34 mouse cellular contexts compared by ENCODE assay signal in genomic region chr14:55162168-55162567, GRCm38 (mm10). TPM values are rescaled to one million over a fixed set of nuclear protein-coding genes. Genes with fewer than 3 reads are reported as not detected.
DNase-seq lines count a peak whose midpoint lies in the region; ATAC-seq and TF ChIP-seq lines count a peak whose summit lies in the region.
"Had no signal": no experiment of that assay in that cellular context is flagged by ENCODE, and none has a peak within 500 bp of the region (broad histone marks: within the 10 kb centered on the region; RNA-seq: fewer than 3 reads in every experiment).

No protein-coding gene starts in this region.

- H3K9ac ChIP-seq in intestine, embryonic 14.5 days (ENCODE audit: low read length), result no peak overlapping the region
- H3K9ac ChIP-seq in intestine, embryonic 16.5 days (ENCODE audit: low read depth, low read length), result no peak overlapping the region
- no peak overlapping the region for H3K9ac ChIP-seq in stomach, embryonic 14.5 days (replicated peaks; ENCODE audit: low read depth, low read length)
- no peak overlapping the region for H3K9ac ChIP-seq in stomach, postnatal 0 days (ENCODE audit: low read length)
- H3K9ac ChIP-seq: embryonic facial prominence, embryonic 13.5 days; forebrain, embryonic 13.5 days; forebrain, postnatal 0 days; hindbrain, embryonic 13.5 days had no signal

- no peaks in the 10 kb centered on the region for H3K27me3 ChIP-seq in intestine, embryonic 14.5 days (replicated peaks; ENCODE audit: control insufficient read depth, insufficient read depth, low read length)
- H3K27me3 ChIP-seq in intestine, embryonic 16.5 days (replicated peaks; ENCODE audit: control insufficient read depth, insufficient read depth, low read length), result no peaks in the 10 kb centered on the region
- no peaks in the 10 kb centered on the region for H3K27me3 ChIP-seq in stomach, embryonic 14.5 days (ENCODE audit: control insufficient read depth, insufficient read depth, low read length)
- H3K27me3 ChIP-seq in stomach, postnatal 0 days (ENCODE audit: control insufficient read depth, insufficient read depth, low read length), result no peaks in the 10 kb centered on the region
- H3K27me3 ChIP-seq: embryonic facial prominence, embryonic 13.5 days; forebrain, embryonic 13.5 days; hindbrain, embryonic 13.5 days had no signal

- H3K36me3 ChIP-seq in intestine, embryonic 14.5 days (ENCODE audit: control insufficient read depth, insufficient read depth, low read length), result no peaks in the 10 kb centered on the region
- no peaks in the 10 kb centered on the region for H3K36me3 ChIP-seq in intestine, embryonic 16.5 days (ENCODE audit: control insufficient read depth, insufficient read depth, low read length)
- H3K36me3 ChIP-seq in stomach, embryonic 14.5 days (ENCODE audit: control insufficient read depth, insufficient read depth, low read length), result no peaks in the 10 kb centered on the region
- no peaks in the 10 kb centered on the region for H3K36me3 ChIP-seq in stomach, postnatal 0 days (ENCODE audit: control insufficient read depth, insufficient read depth, low read length)
- H3K36me3 ChIP-seq: embryonic facial prominence, embryonic 10.5 days; embryonic facial prominence, embryonic 13.5 days; hindbrain, embryonic 10.5 days; hindbrain, embryonic 13.5 days had no signal

- H3K4me1 ChIP-seq in intestine, embryonic 14.5 days (replicated peaks; ENCODE audit: control insufficient read depth, insufficient read depth, low read length), result 0 out of 2 replicates have a peak, but pooled peaks cover 4% of the 10 kb centered on the region
- peaks cover 10% of the 10 kb centered on the region for H3K4me1 ChIP-seq in intestine, embryonic 16.5 days (ENCODE audit: control insufficient read depth, insufficient read depth, low read length)
- H3K4me1 ChIP-seq in stomach, embryonic 14.5 days (ENCODE audit: control insufficient read depth, insufficient read depth, low read length), result no peaks in the 10 kb centered on the region
- no peaks in the 10 kb centered on the region for H3K4me1 ChIP-seq in stomach, postnatal 0 days (replicated peaks; ENCODE audit: control insufficient read depth, insufficient read depth)

- peak; percentile 81 for ATAC-seq in intestine, embryonic 14.5 days (replicated peaks; ENCODE audit: low FRiP score, low TSS enrichment, low read depth)
- peak; percentile 90 for ATAC-seq in intestine, embryonic 16.5 days
- peak; percentile 73 for ATAC-seq in stomach, embryonic 14.5 days (ENCODE audit: insufficient number of reproducible peaks, insufficient read depth, low FRiP score, low read depth)
- peak; percentile 87 for ATAC-seq in stomach, postnatal 0 days (ENCODE audit: low FRiP score, low TSS enrichment)

- no peak for TF ChIP-seq EP300 in stomach, postnatal 0 days (optimal IDR thresholded peaks at IDR 0.05)

- intact Hi-C loops in heart, postnatal 36 days (cut with DNase I), result no loop called here

- WGBS in intestine, embryonic 14.5 days, result 57% methylated on average over 4 of the region's 4 CpGs
- 60% methylated on average over 4 of the region's 4 CpGs for WGBS in intestine, embryonic 16.5 days
- WGBS in stomach, embryonic 14.5 days, result 75% methylated on average over 4 of the region's 4 CpGs
- WGBS in stomach, postnatal 0 days, result 62% methylated on average over 4 of the region's 4 CpGs

- no peak; the same call in 1 of the 2 replicates for TF ChIP-seq CTCF in stomach, postnatal 0 days (IDR thresholded peaks at IDR 0.05; ENCODE audit: low read depth)

- peak; percentile 55 for DNase-seq in intestine, embryonic 14.5 days (ENCODE audit: low spot score)
- peak; percentile 64 for DNase-seq in stomach, postnatal 0 days (ENCODE audit: low spot score)
- no peak for DNase-seq in B cell, adult 2 months
- DNase-seq in kidney, adult 11 months, result no peak
- DNase-seq in heart, postnatal 36 days, result no peak
- DNase-seq: adrenal gland, adult 8-10 months; adrenal gland, postnatal 36 days; cerebellum, adult 11 months; cerebellum, adult 2 months; cerebellum, adult 9-11 months; cerebellum, postnatal 25 days; embryo, embryonic 11 days; forebrain, postnatal 0 days; gastrocnemius, adult 2 months; gastrocnemius, postnatal 14 days; heart, adult 11 months had no signal

- H3K9me3 ChIP-seq in intestine, embryonic 14.5 days (ENCODE audit: control insufficient read depth, low read length), result no peaks in the 10 kb centered on the region
- no peaks in the 10 kb centered on the region for H3K9me3 ChIP-seq in intestine, embryonic 16.5 days (ENCODE audit: control insufficient read depth, low read length)
- H3K9me3 ChIP-seq in stomach, embryonic 14.5 days (ENCODE audit: control insufficient read depth, low read depth, low read length), result no peaks in the 10 kb centered on the region
- no peaks in the 10 kb centered on the region for H3K9me3 ChIP-seq in stomach, postnatal 0 days (ENCODE audit: control insufficient read depth, low read length)
- H3K9me3 ChIP-seq: embryonic facial prominence, embryonic 10.5 days; embryonic facial prominence, embryonic 13.5 days; forebrain, embryonic 13.5 days; hindbrain, embryonic 10.5 days; hindbrain, embryonic 13.5 days had no signal

- peak overlapping the region; percentile 47; the same call in 1 of the 2 replicates for H3K27ac ChIP-seq in intestine, embryonic 14.5 days (ENCODE audit: low read depth)
- peak overlapping the region; percentile 80 for H3K27ac ChIP-seq in intestine, embryonic 16.5 days (ENCODE audit: low read length)
- H3K27ac ChIP-seq in stomach, embryonic 14.5 days (ENCODE audit: low read length), result no peak overlapping the region
- H3K27ac ChIP-seq in stomach, postnatal 0 days (replicated peaks), result no peak overlapping the region
- H3K27ac ChIP-seq: embryonic facial prominence, embryonic 10.5 days; embryonic facial prominence, embryonic 13.5 days; forebrain, embryonic 13.5 days; gastrocnemius, adult 2 months; hindbrain, embryonic 10.5 days; hindbrain, embryonic 13.5 days had no signal

- no peak overlapping the region for H3K4me2 ChIP-seq in intestine, embryonic 14.5 days (ENCODE audit: low read length)
- H3K4me2 ChIP-seq in intestine, embryonic 16.5 days (ENCODE audit: low read depth, low read length), result peak overlapping the region; percentile 34; the same call in 1 of the 2 replicates
- no peak overlapping the region for H3K4me2 ChIP-seq in stomach, embryonic 14.5 days (replicated peaks; ENCODE audit: low read depth, low read length)
- no peak overlapping the region for H3K4me2 ChIP-seq in stomach, postnatal 0 days (replicated peaks; ENCODE audit: low read depth)
- H3K4me2 ChIP-seq: embryonic facial prominence, embryonic 13.5 days; forebrain, embryonic 13.5 days; heart, embryonic 11.5 days; hindbrain, embryonic 13.5 days had no signal

- no peak overlapping the region for H3K4me3 ChIP-seq in intestine, embryonic 14.5 days (ENCODE audit: low read depth, low read length)
- peak overlapping the region; percentile 20 for H3K4me3 ChIP-seq in intestine, embryonic 16.5 days (ENCODE audit: low read length)
- H3K4me3 ChIP-seq in stomach, embryonic 14.5 days (ENCODE audit: low read depth, low read length), result no peak overlapping the region
- H3K4me3 ChIP-seq in stomach, postnatal 0 days (ENCODE audit: low read depth, low read length), result no peak overlapping the region
- H3K4me3 ChIP-seq: embryonic facial prominence, embryonic 10.5 days; embryonic facial prominence, embryonic 13.5 days; erythroblast, embryonic 14.5 days; forebrain, embryonic 13.5 days; gastrocnemius, adult 2 months; hindbrain, embryonic 10.5 days; hindbrain, embryonic 13.5 days had no signal

RNA-seq across cellular contexts. Expression of gene Jph4, which starts 45.4 kb away (rescaled TPM):
- 1.7 and 2.0 TPM in 2 replicates for polyA plus RNA-seq in intestine, embryonic 14.5 days (2014; fragmentation: Nextera tagmentation; extraction: Ambion mirVana)
- 0.82 and 1.2 TPM in 2 replicates for polyA plus RNA-seq in intestine, embryonic 16.5 days (2015; fragmentation: Nextera tagmentation; extraction: Ambion mirVana)
- 2.6 and 2.7 TPM in 2 replicates for polyA plus RNA-seq in stomach, embryonic 14.5 days (2014; fragmentation: Nextera tagmentation; extraction: Ambion mirVana)
- polyA plus RNA-seq in stomach, postnatal 0 days (2015; fragmentation: Nextera tagmentation; extraction: Ambion mirVana), result 0.82 and 1.0 TPM in 2 replicates
- total RNA-seq in heart, postnatal 36 days (2021), result under 1 TPM; 0.14 TPM
- total RNA-seq: common myeloid progenitor, adult 5-6 weeks; heart, postnatal 25 days; MEL had no signal
- polyA plus RNA-seq: activated CD4-positive, CD25-positive, alpha-beta regulatory T cell, adult 4 months; C2C12; CD4-positive, CD25-positive, alpha-beta regulatory T cell, adult 4 months; erythroblast, embryonic 14.5 days had no signal

RNA-seq across cellular contexts. Expression of gene Ap1g2, which starts 55.8 kb away (rescaled TPM):
- 44.7 and 49.8 TPM in 2 replicates for polyA plus RNA-seq in intestine, embryonic 14.5 days (2014; fragmentation: Nextera tagmentation; extraction: Ambion mirVana)
- 106 and 120 TPM in 2 replicates for polyA plus RNA-seq in intestine, embryonic 16.5 days (2015; fragmentation: Nextera tagmentation; extraction: Ambion mirVana)
- 28.7 and 30.8 TPM in 2 replicates for polyA plus RNA-seq in stomach, embryonic 14.5 days (2014; fragmentation: Nextera tagmentation; extraction: Ambion mirVana)
- polyA plus RNA-seq in stomach, postnatal 0 days (2015; fragmentation: Nextera tagmentation; extraction: Ambion mirVana), result 26.4 and 31.0 TPM in 2 replicates
- total RNA-seq in heart, postnatal 36 days (2021), result 1 to 10 TPM; 3.9 to 6.2 TPM

RNA-seq across cellular contexts. Expression of gene Dhrs2, which starts 59.6 kb away (rescaled TPM):
- 0.23 TPM in 2 replicates for polyA plus RNA-seq in intestine, embryonic 14.5 days (2014; fragmentation: Nextera tagmentation; extraction: Ambion mirVana)
- polyA plus RNA-seq in intestine, embryonic 16.5 days (2015; fragmentation: Nextera tagmentation; extraction: Ambion mirVana), result 0.28 and 0.37 TPM in 2 replicates
- 0.19 and 0.41 TPM in 2 replicates for polyA plus RNA-seq in stomach, embryonic 14.5 days (2014; fragmentation: Nextera tagmentation; extraction: Ambion mirVana)
- polyA plus RNA-seq in stomach, postnatal 0 days (2015; fragmentation: Nextera tagmentation; extraction: Ambion mirVana), result 0.18 and 0.23 TPM in 2 replicates
- total RNA-seq in heart, postnatal 36 days (2021), result not detected
- total RNA-seq: adrenal gland, adult 8-10 months; adrenal gland, postnatal 36 days; common myeloid progenitor, adult 5-6 weeks; gastrocnemius, adult 2 months; heart, adult 8-10 months; heart, postnatal 25 days; MEL had no signal
- polyA plus RNA-seq: activated CD4-positive, CD25-positive, alpha-beta regulatory T cell, adult 4 months; C2C12; CD4-positive, CD25-positive, alpha-beta regulatory T cell, adult 4 months; embryonic facial prominence, embryonic 10.5 days; erythroblast, embryonic 14.5 days; forebrain, embryonic 13.5 days; heart, embryonic 11.5 days; heart, embryonic 14.5 days; heart, postnatal 0 days; hindbrain, embryonic 10.5 days had no signal

Comparison
In these comparisons a context has a peak if more than half of its experiments do, and no peak if none do; other contexts are left out.
1. DNase-seq: peak in intestine, embryonic 14.5 days (single experiment) and stomach, postnatal 0 days (single experiment); none in B cell, adult 2 months (0 of 2), kidney, adult 11 months (single experiment) and heart, postnatal 36 days (0 of 2).
2. H3K27ac ChIP-seq: peak in intestine, embryonic 14.5 days (single experiment) and intestine, embryonic 16.5 days (single experiment); none in stomach, embryonic 14.5 days (single experiment) and stomach, postnatal 0 days (single experiment).
3. Peak in every context shown above with its lines, with median percentiles within 50 percentile points of each other: ATAC-seq.